Comparison of ENCODE assay signal across 8 mouse cellular contexts in genomic region chr6:83440510-83441258, GRCm38 (mm10). TPM values are rescaled to one million over a fixed set of nuclear protein-coding genes. Genes with fewer than 3 reads are reported as not detected.
DNase-seq lines count a peak whose midpoint lies in the region; ATAC-seq lines count a peak whose summit lies in the region.

No protein-coding gene starts in this region.

- peaks cover 67% of the 10 kb centered on the region for H3K4me1 ChIP-seq in embryonic facial prominence, embryonic 12.5 days
- H3K4me1 ChIP-seq in limb, embryonic 12.5 days (replicated peaks) = peaks cover 73% of the 10 kb centered on the region

- H3K9ac ChIP-seq in embryonic facial prominence, embryonic 12.5 days = peak overlapping the region; percentile 76
- H3K9ac ChIP-seq in limb, embryonic 12.5 days (replicated peaks) = peak overlapping the region; percentile 78

- DNase-seq in 3134 (ENCODE audit: extremely low read depth, insufficient read length, low spot score) = peak; percentile 63
- peak; percentile 70 to 85 for DNase-seq in adrenal gland, adult (ENCODE audit: inconsistent age in 2 of 2, low spot score in 1 of 2)
- peak; percentile 65 to 80 for DNase-seq in heart, adult 18-20 months
- DNase-seq in kidney, adult 9 months = peak; percentile 66
- peak; percentile 63 for DNase-seq in naive thymus-derived CD4-positive, alpha-beta T cell, adult 2 months (ENCODE audit: low read depth)
- DNase-seq in thymus, postnatal 25 days = peak; percentile 52

- H3K27ac ChIP-seq in embryonic facial prominence, embryonic 12.5 days = peak overlapping the region; percentile 95
- H3K27ac ChIP-seq in limb, embryonic 12.5 days = peak overlapping the region; percentile 95

- no peaks in the 10 kb centered on the region for H3K27me3 ChIP-seq in embryonic facial prominence, embryonic 12.5 days
- H3K27me3 ChIP-seq in limb, embryonic 12.5 days = no peaks in the 10 kb centered on the region

- ATAC-seq in embryonic facial prominence, embryonic 12.5 days (ENCODE audit: insufficient number of reproducible peaks, insufficient read depth, low FRiP score, low TSS enrichment) = peak; percentile 29; the same call in 1 of the 2 replicates
- ATAC-seq in limb, embryonic 12.5 days (ENCODE audit: insufficient number of reproducible peaks, insufficient read depth, low FRiP score, low TSS enrichment, low read depth) = peak; percentile 44

- no peaks in the 10 kb centered on the region for H3K9me3 ChIP-seq in embryonic facial prominence, embryonic 12.5 days
- no peaks in the 10 kb centered on the region for H3K9me3 ChIP-seq in limb, embryonic 12.5 days

- peaks cover 16% of the 10 kb centered on the region; the same call in 1 of the 2 replicates for H3K36me3 ChIP-seq in embryonic facial prominence, embryonic 12.5 days
- H3K36me3 ChIP-seq in limb, embryonic 12.5 days = peaks cover 44% of the 10 kb centered on the region

- peak overlapping the region; percentile 71 for H3K4me3 ChIP-seq in embryonic facial prominence, embryonic 12.5 days
- H3K4me3 ChIP-seq in limb, embryonic 12.5 days (replicated peaks) = peak overlapping the region; percentile 73

- 3% methylated on average over 26 of the region's 26 CpGs for WGBS in embryonic facial prominence, embryonic 12.5 days
- 8% methylated on average over 26 of the region's 26 CpGs for WGBS in limb, embryonic 12.5 days

- peak overlapping the region; percentile 89 for H3K4me2 ChIP-seq in embryonic facial prominence, embryonic 12.5 days (replicated peaks)
- H3K4me2 ChIP-seq in limb, embryonic 12.5 days = peak overlapping the region; percentile 90

RNA-seq across cellular contexts. Expression of gene Tet3, which starts 18.2 kb away (rescaled TPM):
- polyA plus RNA-seq in embryonic facial prominence, embryonic 12.5 days (2016; fragmentation: Nextera tagmentation; extraction: Ambion mirVana) = 40.0 and 41.1 TPM in 2 replicates
- total RNA-seq in heart, adult 18-20 months (2021) = 10 to 100 TPM; 11.5 to 12.7 TPM
- polyA plus RNA-seq in limb, embryonic 12.5 days (2016; fragmentation: Nextera tagmentation; extraction: Ambion mirVana) = 36.0 and 38.6 TPM in 2 replicates

Comparison
In these comparisons a context has a peak if more than half of its experiments do, and no peak if none do; other contexts are left out.
1. Peak in every context shown above with its lines: DNase-seq, ATAC-seq, H3K4me3 ChIP-seq and H3K27ac ChIP-seq.